Mouse (Mus musculus) kidney, postnatal 10 days (tissue): ENCODE results near the gene Trim34b.
"Not testable (repeated sequence)": the region's sequence is repeated elsewhere in the genome, so short reads cannot be mapped to it uniquely, and the experiment has no call there.

Experiments used
- DNase-seq: peaks from one replicate; pipeline ENCODE4 v3.0.0; 2021; ENCODE audit warnings: mixed read lengths

Gene Trim34b

DNA sequence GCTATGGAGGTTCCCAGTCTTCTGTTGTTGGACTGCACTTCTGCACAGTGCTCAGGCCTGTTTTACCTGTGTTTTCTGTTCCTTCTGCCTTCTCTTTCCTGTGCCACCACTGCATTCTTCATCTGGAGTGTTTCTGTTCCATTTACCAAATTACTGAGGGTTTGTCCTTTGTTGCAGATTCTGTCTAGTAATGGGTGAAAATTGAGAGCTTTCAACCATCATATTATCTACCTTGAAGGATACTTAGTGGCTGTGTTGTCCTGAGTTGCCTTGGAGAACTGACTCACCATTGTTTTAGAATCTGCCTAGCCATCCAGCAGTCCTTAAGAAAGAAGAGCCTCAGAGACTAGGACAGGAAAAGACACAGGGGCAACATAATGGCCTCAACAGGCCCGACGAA lies at the start of gene Trim34b:
Trim34b (plus strand) TSS at position 301 of the 400 bp plus-strand sequence.
- DNase-seq = not testable (repeated sequence)

DNA sequence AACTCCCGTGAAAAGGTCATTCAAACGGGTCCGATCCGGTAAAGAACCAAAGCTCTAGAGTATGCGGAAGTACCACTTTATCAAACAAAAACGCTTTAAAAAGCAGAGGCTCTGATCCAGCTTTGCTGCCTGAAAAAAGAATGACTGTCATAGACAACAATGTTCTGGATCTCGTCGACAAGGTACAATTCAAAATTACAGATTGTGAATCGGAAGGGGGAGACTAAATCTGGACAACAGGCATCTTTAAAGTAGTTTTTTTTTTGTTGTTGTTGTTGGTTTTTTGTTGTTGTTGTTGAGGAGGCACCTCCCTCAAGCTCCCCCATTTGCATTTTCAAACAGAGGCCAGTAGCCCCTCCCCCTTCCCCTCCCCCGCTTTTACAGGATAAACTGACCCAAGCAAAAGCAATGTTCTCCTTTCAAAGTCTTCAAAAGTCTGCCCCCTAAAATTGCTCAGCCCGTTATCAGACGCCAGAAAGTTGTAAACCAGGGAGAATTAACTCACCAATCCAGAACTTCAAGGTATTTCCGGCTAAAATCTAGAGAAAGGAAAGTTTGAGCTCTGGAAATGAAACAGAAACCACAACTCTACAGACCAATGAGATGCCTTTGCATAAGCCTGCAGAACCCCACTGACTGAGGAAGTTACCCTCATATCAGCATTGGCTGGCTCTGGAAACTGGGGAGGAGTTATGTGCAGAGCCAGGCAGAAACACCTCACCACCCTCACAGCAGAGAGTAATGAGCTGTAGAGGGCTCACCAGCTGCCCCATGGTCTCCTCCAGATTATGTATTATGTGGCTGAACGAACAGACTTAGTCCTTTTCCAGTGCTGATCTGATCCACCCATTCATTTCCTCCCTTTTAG lies 41.5 kb upstream of the Trim34b start, which contains the start of gene Trim5:
Trim5 (minus strand) TSS at position 519 of the 868 bp plus-strand sequence.
- DNase-seq = peak; percentile 31

- DNase-seq = no peak
These were observed 38.6 kb upstream of the Trim34b start for GRCm38 (mm10) chr7:104290641-104291040.

GRCm38 (mm10) chr7:104291638-104292400 lies 37.5 kb upstream of the Trim34b start:
- no peak for DNase-seq

DNA sequence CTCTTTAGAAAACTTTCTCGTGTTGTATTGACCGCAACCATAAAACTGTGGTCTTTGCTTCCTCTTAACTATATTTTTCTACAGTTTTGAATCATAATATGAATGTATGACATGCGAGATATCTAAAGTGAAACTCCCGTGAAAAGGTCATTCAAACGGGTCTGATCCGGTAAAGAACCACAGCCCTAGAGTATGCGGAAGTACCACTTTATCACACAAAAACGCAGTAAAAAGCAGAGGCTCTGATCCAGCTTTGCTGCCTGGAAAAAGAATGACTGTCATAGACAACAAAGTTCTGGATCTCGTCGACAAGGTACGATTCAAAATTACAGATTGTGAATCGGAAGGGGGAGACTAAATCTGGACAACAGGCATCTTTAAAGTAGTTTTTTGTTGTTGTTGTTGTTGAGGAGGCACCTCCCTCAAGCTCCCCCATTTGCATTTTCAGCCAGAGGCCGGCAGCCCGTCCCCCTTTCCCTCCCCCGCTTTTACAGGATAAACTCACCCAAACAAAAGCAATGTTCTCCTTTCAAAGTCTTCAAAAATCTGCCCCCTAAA lies 14.4 kb upstream of the Trim34b start:
- peak; percentile 7 for DNase-seq

- DNase-seq = not testable (repeated sequence)
These were observed 13.7 kb upstream of the Trim34b start, which contains the start of gene Trim12a for GRCm38 (mm10) chr7:104315369-104316080. Trim12a (minus strand) TSS chr7:104315466.

DNA sequence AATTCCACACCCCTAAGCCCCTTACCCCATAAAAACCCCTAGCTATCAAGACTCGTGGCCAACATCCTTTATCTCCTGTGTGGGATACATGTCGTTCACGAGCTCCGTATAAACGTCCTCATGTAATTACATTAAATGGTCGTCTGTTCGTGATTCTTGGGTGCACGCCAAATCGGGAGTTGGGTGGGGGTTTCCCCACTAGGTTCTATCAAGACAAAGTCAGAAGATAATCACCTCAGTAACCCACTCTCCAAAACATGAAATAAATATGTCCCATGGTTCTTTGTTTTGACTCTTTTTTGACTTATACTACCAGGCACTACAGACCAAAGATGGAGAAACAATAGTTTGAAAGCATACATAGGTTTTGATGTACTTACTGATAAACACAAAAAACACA lies 7.2 kb upstream of the Trim34b start:
- DNase-seq = no peak

- not testable (repeated sequence) for DNase-seq
These were observed 6.3 kb downstream of the Trim34b start for GRCm38 (mm10) chr7:104335547-104335946.

DNA sequence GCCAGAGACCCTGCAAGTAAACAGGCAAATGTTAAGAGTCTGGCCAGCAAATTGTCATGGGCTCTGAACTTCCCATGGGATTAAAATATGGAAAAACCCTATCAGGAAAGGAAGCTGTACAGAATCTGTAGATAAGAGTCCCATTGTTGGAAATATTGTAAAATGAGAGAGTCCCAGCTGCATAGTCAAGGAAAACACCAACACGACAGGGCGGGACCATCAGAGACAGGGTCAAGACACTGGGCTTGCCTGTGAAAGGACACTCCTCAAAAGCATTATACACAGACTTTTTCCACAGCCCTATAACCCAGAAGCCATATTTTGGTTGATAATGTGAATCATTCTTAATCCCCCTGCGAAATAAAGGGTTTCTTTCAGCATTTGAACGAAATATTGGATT lies 11.5 kb downstream of the Trim34b start:
- DNase-seq = not testable (repeated sequence)

DNA sequence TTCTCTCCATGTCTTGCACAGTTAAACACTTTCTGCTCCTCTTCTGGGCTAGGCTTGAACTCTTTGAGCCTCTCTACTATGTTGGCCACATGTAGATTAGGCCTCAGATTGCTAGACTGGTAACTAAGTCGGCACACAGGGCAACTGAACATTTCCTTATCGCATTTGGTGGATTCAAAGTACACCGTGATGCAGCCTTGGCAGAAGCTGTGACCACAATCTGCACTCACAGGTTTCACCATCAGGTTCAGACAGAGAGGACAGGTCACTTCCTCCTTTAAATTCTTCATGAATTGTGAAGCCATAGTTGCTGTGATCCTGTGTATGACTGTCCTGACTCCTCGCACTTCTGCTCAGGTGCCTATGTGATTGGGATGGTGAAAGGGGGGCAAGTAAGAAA lies 18.8 kb downstream of the Trim34b start:
- DNase-seq = not testable (repeated sequence)

DNA sequence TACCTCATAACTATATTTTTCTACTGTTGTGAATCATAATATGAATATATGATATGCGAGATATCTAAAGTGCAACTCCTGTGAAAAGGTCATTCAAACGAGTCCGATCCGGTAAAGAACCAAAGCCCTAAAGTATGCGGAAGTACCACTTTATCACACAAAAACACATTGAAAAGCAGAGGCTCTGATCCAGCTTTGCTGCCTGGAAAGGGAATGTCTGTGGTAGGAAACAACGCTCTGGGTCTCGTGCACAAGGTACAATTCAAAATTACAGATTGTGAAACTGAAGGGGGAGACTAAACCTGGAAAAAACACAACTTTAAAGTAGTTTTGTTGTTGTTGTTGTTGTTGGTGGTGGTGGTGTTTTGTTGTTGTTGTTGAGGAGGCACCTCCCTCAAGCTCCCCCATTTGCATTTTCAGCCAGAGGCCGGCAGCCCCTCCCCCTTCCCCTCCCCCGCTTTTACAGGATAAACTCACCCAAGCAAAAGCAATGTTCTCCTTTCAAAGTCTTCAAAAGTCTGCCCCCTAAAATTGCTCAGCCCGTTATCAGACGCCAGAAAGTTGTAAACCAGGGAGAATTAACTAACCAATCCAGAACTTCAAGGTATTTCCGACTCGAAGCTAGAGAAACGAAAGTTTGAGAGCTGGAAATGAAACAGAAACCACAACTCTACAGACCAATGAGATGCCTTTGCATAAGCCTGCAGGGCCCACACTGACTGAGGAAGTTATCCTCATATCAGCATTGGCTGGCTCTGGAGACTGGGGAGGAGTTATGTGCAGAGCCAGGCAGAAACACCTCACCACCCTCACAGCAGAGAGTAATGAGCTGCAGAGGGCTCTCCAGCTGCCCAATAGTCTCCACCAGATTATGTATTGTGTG lies 23.7 kb downstream of the Trim34b start, which contains the start of gene Trim12c:
Trim12c (minus strand) TSS at position 646 of the 883 bp plus-strand sequence.
- DNase-seq = peak; percentile 76

- no peak for DNase-seq
These were observed 24.3 kb downstream of the Trim34b start for GRCm38 (mm10) chr7:104353600-104353967.

DNA sequence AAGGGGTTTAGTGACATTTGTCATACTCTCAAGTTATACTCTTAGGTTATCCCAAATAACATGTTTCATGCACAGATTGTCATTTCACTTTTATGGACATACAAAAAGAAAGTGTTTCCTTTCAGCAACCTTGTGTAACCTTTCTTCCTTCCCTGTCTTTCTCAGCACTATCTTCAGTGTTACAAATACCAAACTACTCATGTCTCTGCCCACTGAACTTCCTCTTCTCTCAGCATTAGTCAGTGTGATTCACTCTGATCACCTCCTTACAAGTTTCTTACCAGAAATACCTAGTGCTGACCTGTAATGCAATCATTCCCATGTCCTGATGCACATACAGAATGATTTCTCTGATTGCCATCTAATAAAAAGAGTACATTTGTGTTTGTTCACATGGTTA lies 37.1 kb downstream of the Trim34b start:
- no peak for DNase-seq

DNA sequence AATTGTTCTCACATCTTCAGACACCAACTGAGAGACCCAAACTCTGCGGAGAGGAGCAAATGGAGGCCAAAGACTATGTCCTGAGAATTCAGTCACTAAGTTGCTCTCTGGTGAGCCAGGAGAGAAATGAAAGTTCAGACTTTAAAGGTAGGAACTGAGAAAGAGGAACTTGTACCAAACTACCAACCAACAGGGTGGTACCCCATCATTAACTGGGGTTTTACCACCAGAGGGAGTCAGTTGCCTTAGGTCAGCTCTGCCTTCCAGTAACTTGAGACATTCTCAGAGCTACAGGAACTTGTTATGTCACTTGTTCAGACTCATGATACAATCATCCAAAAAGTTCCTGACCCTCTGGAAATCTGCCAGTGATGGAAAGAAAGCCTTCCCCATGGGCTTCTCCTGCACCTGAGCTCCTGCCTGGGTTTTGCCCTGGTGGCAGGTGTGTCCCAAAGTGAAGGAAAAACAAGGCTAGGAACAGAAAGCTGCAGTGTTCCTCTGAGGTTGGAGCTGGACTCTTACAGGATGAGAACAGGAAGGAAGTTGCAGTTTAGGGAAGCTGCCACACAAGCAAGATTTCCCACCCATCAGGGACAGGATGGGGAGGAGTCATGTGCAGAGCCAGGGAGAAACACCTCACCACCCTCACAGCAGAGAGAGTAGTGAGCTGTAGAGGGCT lies 40.6 kb downstream of the Trim34b start, which contains the start of gene Trim30b:
Trim30b (minus strand) TSS at position 149 of the 679 bp plus-strand sequence.
- DNase-seq = no peak
